Mouse (Mus musculus): ENCODE data around the gene Zbtb17. TPM values are rescaled to one million over a fixed set of nuclear protein-coding genes. Genes with fewer than 3 reads are reported as not detected.
A peak's percentile ranks its signal among the peaks of the same experiment; 100 is the strongest.

The Zbtb17 gene
- total RNA-seq, 2 experiments from 2014 or later: 29.2 to 32.2 TPM

DNA sequence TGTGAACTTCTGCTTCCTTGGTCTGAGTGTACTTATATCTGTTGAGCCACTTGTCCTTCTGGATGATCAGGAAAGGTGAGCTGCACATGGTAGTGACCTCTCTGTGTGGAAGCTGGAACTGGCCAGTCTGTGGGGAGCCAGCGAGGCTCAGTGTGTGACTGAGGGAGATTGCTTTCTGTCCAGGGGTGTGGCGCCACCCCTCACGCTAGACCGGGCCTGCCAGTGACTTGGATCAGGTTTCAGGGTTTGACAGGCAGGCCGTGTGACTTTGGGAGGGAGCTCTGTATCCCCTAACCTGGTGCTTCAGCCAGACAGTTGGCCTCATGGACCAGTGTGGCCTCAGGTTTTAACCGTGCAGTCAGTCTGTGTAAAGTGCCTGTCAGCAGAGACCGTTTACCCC lies 13.8 kb downstream of the Zbtb17 start:
- DNase-seq (ENCODE audit: low spot score): peak; percentile 88

DNA sequence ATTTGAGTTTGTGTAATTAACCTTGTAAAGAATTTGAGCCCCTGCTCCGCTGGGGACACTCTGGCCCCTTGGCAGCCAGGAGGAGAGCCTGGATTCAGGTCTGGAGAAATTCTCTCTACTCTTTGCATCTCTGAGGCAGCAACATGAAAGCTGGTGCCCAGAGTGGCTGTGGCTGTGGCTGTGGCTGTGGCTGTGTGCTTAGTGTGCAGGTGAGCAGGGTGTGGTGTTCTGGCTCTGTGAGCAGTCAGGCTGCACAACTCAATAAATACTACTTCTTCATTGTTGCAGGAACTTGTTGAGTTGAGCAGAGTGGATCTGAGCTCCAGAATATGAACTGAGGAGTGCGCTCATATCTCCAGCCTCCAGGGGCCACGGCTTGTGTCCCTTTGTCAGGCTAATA lies 14.4 kb downstream of the Zbtb17 start:
- DNase-seq (ENCODE audit: low spot score): no peak

DNA sequence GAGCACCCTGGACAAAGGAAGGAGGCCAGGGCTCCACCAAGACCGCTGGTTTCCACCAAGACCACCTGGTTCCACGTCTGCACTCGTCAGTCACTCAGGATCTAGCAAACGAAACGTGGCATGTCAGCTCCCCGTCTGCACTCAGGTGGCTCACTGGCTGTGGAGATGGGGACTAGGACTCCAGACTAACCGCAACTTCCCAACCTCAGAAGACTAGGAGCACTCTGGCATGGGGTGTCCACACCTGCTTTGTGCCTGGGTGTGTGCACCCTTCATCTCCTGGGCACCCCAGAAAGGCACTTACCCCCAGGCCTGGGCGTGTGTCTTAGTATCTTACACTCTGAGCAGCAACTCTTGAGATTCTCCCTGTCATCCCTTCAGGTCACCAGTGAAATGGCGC lies 15.3 kb downstream of the Zbtb17 start:
- no peak for DNase-seq (ENCODE audit: low spot score)

DNA sequence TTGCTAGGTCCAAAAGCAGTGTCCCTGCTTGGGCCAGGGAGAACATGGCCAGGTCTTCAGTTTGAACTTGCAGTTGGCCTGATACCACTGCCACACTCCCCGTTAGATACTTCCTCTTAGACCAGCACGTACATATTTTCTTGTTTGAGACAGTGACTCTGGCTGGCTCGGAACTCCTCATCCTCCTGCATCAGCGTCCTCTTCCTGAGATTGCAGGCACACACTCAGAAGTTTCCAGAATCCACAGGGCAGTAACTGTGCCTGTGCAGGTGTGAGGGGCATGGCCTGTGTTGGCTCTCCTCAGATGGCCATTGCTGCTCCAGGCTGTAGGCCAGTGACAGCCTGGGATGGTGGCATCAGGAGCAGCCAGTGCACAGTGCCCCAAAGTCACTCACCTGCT lies 16.0 kb downstream of the Zbtb17 start:
- no peak for DNase-seq (ENCODE audit: low spot score)

DNA sequence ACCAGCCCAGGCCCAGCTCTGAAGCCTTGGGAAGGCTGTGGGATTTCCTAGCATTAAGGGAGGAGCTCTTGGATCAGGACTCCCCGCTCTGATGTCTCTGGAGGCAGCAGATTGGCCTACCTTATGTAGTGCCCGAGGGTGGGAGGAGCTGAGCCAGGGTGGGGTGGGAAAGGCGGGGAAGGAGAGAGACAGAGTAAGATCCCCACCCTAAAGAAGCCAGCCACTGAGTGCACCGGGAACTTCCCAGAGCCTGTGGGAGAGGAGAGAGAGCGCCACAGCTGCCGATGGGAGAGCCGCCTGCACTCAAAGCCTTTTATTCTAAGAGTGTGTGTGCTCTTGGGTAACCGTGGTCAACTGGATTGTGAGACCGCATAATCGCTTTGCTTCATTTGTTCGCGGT lies 16.6 kb downstream of the Zbtb17 start:
- DNase-seq (ENCODE audit: low spot score): no peak

DNA sequence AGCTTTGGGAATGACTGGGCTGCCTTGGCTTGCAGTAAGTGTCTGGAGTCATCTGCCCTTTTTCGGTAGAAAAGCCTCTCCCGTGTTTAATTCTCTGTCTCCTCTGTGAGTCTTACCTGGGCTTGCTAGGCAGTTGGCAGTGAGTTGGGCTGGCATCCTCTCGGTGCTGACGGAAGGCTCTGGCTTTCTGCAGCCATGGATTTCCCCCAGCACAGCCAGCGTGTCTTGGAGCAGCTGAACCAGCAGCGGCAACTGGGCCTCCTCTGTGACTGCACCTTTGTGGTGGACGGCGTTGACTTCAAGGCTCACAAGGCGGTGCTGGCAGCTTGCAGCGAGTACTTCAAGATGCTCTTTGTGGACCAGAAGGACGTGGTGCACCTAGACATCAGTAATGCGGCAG lies 17.1 kb downstream of the Zbtb17 start:
- peak; percentile 30 for DNase-seq (ENCODE audit: low spot score)

DNA sequence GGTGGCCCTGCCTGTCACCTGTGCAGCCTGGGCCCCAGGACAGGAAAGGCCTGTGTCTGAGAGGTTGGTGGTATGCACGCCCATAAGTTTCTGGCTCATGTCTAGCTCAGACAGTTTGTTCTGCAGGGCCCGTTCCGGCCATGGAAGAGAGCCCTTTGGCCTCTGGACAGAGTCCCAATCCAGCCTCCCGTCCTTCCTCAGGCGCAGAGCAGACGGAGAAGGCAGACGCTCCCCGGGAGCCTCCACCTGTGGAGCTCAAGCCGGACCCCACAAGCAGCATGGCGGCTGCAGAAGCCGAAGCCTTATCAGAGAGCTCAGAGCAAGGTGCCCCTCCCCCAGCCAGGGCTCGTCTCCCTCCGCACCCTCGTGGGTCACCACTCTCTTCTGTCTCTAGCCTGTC lies 19.0 kb downstream of the Zbtb17 start:
- no peak for DNase-seq (ENCODE audit: low spot score)

DNA sequence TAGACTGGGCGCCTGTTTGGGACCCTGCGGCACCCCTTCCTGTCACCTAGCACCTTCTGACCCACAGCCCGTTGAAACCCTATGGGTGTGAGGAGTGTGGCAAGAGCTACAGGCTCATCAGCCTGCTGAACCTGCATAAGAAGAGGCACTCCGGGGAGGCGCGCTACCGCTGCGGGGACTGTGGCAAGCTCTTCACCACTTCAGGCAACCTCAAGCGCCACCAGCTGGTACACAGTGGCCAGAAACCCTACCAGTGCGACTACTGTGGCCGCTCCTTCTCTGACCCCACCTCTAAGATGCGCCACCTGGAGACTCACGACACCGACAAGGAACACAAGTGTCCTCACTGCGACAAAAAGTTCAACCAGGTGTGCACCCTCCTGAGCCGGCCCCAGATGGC lies 20.3 kb downstream of the Zbtb17 start:
- no peak for DNase-seq (ENCODE audit: low spot score)

DNA sequence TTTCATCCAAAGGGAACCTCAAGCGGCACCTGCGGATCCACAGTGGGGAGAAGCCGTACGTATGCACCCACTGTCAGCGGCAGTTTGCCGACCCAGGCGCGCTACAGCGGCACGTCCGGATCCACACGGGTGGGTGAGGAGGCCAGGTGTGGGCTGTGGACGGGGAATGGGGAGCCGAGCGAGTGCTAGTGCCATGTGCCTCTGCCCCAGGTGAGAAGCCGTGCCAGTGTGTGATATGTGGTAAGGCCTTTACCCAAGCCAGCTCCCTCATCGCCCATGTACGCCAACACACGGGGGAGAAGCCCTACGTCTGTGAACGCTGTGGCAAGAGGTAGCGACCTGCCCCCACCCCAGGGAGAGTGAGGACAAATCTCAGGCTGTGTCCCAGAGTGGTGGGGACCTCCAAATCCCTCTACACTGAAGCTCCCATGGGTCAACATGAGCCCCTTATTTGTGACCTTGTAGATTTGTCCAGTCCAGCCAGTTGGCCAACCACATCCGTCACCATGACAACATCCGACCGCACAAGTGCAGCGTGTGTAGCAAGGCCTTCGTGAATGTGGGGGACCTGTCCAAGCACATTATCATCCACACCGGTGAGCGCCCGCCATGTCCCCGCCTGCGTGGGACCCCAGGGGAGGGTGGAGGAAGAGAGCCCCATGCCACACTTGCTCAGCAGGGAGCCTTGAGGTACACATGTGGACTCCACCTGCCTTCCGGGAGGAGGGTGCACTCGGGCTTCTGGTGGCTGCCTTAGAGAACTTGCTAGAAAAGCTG lies 21.2 kb downstream of the Zbtb17 start:
- DNase-seq (ENCODE audit: low spot score): no peak

DNA sequence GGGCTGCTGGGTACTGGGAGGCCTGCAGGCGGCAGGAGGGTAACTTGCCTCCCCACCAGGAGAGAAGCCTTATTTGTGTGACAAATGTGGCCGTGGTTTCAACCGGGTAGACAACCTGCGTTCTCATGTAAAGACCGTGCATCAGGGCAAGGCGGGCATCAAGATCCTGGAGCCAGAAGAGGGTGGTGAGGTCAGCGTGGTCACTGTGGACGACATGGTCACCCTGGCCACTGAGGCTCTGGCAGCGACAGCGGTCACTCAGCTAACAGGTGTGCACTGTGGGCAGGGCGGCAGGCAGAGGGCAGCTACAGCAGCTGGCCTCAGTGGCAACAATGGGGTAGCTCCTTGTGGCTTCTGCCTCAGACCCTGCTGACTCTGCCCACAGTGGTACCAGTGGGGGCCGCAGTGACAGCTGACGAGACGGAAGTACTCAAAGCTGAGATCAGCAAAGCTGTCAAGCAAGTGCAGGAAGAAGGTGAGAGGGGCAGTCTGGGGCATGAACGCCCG lies 21.9 kb downstream of the Zbtb17 start:
- DNase-seq (ENCODE audit: low spot score): no peak

DNA sequence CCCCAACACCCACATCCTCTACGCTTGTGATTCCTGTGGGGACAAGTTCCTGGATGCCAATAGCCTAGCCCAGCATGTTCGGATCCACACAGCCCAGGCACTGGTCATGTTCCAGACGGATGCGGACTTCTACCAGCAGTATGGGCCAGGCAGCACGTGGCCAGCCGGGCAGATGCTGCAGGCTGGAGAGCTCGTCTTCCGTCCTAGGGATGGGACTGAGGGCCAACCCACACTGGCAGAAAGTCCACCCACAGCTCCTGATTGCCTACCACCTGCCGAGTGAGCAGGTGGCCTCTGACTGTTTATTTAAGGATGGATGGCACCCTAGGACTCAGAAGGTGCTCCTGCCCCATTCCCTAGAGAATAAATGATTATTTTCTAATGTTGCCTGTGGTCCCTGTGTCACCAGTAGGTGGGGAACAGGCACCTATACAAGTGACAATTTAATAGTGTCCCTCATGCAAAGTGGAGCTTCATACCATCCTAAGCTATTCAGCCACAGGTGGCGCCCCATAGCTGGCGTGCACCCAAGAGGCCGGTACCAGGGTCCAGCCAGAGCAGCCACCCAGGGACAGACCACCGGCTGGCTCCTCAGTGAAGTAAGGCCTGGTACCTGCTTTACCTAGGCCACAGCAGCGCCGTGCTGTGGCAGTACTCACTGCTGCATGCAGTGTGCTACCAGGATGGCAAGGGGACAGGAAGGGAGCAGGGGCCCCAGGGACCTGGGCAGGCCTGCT lies 22.6 kb downstream of the Zbtb17 start:
- no peak for DNase-seq (ENCODE audit: low spot score)

DNA sequence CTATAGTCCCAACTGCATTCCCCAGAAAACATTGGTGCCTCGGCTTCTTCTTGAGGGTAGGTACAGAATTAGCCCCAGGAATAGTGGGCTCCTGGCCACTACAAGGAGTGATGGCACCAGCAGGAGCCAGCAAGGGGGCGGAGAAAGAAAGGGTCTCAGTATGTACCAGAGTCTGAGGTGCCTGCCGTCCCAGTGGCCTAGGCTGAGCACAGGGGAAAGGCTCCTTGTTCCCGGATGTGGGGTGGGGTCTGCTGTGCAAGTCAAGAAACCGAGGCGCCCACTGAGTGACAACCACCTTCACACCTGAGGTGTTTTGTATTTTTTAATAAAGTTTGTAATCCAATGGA lies 23.1 kb downstream of the Zbtb17 start:
- DNase-seq (ENCODE audit: low spot score): no peak

DNA sequence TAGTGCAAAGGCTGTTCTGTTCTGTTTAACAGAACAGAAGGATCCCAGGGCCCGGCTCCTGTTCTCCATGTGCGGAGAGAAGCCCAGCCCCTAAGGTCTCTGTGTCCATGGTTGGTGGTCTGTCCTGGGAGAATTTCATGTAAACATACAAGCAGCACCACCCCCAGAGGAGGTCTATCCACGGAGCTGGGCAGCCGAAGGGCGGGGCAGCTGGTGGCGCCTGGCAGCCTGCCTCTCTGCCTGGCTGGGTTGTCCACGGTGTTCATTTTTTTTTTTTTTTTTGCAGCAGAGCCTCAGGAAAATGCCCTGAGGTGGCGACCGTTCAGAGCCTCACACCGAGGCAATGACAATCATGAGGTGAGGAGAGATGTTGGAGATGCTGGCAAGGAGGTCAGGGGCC lies 24.1 kb downstream of the Zbtb17 start:
- no peak for DNase-seq (ENCODE audit: low spot score)

DNA sequence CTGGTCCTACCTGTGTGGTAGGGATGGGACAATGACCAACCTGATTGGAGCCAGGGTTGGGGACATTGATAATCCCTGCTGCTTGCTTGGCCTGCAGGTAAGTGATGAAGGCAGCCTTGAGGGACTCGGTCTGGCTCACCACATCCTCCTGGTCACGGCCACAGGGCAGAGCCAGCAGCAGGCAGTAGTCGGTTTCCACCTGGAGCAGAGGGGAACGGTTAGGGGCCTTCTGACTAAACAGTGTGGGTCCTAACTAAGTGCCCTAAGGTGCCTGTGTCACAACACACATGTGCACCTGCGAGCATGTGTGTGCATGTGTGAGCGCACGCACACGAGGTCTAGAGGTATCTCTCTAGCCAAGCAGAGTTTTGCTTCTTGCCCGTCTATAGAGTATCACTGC lies 24.9 kb downstream of the Zbtb17 start:
- DNase-seq (ENCODE audit: low spot score): no peak

DNA sequence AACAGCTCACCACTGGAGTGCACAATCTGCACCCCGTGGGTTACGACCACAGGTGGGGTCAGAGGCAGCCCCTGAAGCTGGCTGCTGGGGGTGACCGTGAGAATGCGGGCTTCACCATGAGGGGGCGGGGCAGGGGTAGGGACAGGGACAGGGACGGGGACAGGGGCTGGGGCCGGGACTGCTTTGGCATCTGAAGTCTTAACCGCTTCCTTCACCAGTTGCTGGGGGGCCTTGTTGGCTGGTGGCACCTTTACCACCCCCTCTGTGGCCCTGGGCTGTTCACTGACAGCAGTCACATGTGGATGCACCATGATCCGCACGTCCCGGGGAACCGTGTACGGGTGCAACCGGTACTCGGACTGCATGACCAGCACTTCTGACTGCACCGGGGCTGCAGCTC lies 27.0 kb downstream of the Zbtb17 start:
- DNase-seq (ENCODE audit: low spot score): no peak

DNA sequence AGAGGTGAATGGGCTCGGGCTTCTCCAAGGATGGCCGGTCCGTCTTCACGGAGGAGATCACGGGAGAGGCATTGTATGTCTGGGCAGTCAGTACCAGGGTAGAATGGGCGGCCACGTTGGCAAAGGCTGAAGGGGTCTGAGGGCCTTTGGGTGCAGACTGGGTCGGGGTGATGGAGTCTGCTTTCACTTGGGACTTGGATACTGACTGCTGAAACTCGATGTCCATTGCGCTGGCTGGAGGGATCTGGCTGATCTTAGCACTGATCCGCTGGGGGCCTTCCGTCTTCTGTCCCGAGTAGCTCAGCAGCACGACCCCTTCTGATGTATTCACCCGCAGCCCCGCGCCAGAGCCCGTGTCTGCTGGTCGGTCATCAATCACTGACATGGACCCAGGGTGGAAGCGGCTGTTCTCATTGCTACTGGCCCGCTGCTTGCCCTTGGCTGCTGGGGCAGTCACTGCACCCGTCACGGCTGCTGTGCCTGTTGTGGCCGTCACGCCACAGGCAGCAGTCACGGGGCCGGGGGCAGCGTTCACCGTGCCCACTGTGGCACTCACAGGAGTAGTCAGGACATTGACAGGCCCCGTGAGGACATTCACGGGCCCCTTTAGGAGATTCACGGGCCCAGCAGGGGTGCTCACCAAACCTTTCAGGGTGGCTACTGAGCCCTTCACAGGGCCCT lies 28.3 kb downstream of the Zbtb17 start:
- DNase-seq (ENCODE audit: low spot score): no peak

DNA sequence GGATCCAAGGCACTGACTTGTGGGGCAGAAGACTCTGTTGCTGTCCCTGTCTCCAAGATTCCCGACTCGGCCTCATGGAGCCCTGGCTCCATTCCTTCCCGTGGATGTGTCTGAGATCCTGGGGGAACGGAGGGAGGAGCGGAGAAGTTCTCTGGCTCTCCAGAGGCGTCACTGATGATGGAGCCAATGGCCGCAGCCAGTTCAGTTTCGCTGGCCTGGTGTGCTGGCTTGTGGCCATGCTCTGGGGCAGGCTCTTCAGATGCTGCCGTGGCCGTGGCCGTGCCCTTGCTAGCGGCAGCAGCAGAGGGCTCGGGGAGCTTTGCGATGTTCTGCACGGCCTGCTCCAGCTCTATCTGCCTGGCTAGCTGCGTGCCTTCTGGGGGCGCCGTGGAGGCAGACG lies 30.0 kb downstream of the Zbtb17 start:
- no peak for DNase-seq (ENCODE audit: low spot score)

DNA sequence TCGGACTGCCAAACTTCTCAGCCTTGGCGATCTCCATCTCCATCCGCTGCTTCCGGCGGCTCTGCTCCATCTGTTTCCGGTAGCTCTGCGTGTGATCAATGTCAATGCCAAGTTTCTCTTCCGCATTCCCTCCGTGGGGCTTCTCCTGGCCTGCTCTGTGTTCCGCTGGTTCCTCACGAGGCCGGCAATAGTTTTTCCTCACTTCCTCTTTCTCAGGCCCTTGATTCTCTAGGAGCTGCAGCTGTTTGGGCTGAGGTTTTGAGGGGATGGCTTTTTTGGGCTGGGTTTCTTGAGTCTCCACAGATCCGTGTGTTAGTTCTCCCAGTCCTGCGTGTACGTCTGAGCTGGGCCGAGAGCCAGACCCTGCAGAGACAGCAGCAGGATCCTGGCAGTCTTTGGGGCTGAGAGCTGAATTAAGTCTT lies 33.2 kb downstream of the Zbtb17 start:
- peak; percentile 63 for DNase-seq (ENCODE audit: low spot score)

DNA sequence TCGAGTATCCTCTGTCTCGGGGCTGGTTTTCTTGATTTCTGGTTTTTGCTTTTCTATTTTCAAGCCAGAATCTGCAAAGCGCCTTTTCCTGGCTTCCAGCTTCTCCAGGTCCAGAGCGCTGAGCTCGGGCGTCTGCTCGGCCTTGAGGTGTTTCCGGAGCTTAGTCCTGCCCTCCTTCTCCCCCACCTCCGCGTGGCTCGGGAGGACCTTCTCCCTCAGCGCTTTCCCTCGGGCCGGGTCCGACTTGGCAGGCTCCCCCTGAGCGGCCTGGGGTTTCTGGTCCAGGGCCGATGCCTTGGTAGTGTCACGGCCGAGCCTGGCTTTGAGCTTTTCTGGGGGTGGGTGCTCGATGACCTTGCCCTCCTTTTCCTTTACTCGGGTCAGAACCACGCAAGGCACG lies 33.8 kb downstream of the Zbtb17 start:
- no peak for DNase-seq (ENCODE audit: low spot score)

DNA sequence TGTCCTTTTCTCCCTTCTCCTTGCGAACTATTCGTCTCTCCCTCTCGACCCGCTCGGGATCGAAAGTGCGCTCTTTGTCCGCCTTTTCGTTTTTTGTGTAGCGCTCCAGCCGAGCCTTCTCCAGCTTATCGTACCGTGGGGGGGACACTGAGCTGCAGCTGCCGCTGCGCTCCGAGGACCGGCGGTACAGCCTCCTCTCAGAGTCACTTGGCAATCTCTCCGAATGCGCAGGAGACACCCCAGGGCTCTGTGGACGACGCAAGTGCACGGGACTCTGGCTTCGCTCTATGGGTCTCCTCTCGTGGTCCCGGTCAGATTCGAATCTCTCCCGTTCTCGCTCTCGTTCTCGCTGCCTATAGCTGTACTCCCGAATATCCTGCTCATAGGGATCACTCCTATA lies 34.3 kb downstream of the Zbtb17 start:
- no peak for DNase-seq (ENCODE audit: low spot score)

DNA sequence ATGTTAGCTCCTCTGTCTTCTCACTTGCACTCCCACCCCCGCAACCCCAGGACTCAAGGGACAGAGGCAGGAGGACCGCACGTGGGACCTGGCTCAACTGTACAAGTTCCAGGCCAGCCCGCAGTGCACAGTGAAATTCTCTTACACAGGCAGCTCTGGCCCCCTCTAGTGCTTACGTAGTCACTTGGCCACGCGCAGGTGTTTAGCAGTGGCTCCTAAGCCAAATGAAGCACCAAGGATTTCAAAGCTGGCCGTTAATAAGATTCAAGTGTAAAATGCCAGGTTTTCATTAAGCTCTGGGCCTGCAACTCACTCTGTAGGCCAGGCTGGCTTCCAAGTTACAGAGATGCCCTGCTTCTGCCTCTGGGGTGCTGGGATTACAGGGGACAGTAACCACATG lies 35.0 kb downstream of the Zbtb17 start:
- no peak for DNase-seq (ENCODE audit: low spot score)

DNA sequence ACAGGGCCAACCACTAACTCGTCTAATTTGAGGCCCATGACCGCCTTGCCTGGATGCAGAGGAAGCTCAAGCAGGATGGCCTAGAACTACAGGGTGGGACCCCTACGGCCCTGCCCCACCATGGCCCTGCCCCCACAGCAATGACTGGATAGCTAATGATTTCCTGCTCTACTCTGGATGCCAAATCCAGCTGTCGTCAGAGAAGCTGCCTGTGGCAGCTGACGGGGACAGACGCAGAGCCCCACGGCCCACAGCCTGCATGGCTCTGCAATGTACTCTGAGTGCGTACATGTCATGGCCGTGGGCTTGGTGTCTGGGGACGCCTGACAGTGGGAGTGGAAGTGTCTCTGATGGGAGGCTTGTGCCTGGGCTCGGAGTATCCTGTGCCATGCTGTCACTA lies 39.6 kb downstream of the Zbtb17 start:
- DNase-seq (ENCODE audit: low spot score): no peak

DNA sequence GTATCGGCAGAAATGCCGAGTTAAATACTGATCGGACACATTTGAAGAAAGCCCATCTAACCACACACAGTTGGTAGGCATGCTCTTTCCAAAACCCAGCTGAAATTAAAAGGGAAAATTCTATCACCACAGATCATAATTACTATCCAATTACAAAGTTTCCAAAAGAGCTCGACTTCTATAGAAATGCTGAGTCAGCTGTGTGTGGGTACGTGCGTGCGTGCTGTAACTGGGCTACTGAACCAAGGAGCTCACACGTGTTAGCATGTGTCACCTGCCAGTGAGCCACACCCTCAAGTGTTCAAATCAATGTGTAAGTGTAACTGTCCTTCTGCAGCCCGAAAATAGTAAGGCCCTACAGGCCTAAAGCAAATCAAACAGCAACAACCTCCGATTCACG lies 43.1 kb downstream of the Zbtb17 start:
- no peak for DNase-seq (ENCODE audit: low spot score)
